Mouse (Mus musculus) thymus, adult 2 months (tissue): ENCODE results near the gene T.

Experiments
- CTCF ChIP-seq: fragments of 200-500 bp; IDR thresholded peaks from 2 replicates; pipeline ENCODE4 v1.5.1; 2012; ENCODE audit warnings: mild to moderate bottlenecking, control low read depth, low read length, moderate library complexity, borderline replicate concordance; ENCODE audit not compliant: control insufficient read depth, poor library complexity, insufficient read depth; ENCODE audit errors: extremely low read depth
- POLR2A ChIP-seq: fragments of 200-500 bp; IDR thresholded peaks from 2 replicates; pipeline ENCODE4 v1.6.1; 2012; ENCODE audit warnings: mild to moderate bottlenecking, low read length, control low read depth, moderate library complexity; ENCODE audit not compliant: control insufficient read depth, poor library complexity, insufficient read depth; ENCODE audit errors: extremely low read depth

DNA sequence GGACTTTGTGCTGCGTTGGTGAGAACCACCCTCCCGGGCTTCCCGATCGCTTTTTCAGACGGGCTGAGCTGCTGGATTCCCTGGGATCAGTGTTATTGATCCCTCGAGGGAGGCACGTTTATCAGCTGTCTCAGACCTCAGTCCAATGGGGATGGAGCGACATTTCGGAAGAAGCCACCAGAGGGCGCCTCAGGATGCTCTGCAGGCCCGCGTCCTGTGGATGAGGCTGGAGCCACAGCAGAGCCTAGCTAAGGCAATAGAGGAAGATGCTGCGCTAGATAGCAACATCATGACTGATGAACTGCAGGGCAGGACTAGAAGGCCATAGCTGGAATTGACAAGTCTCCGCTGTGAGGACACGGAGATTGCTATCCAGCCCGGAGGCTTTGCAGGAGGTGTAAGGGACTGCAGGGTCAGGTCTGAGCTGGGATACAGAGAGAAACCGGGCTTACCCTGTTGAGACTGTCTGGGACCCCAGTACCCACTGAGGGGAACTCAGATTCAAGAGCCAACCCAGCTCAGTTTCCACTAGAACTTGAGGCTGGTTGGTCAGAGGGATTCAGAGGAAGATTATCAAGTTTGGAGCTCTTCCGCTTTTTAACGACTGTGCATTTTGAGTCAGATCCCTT, 34.6 kb downstream of the T start:
- TF ChIP-seq CTCF (peak; percentile 91), POLR2A (no peak)
